Mouse (Mus musculus): Measurements from ENCODE around the gene Spem1. TPM values are rescaled to one million over a fixed set of nuclear protein-coding genes. Genes with fewer than 3 reads are reported as not detected.

The Spem1 gene
- polyA plus RNA-seq, 1 experiment from 2014 or later, result 0.43 TPM

DNA sequence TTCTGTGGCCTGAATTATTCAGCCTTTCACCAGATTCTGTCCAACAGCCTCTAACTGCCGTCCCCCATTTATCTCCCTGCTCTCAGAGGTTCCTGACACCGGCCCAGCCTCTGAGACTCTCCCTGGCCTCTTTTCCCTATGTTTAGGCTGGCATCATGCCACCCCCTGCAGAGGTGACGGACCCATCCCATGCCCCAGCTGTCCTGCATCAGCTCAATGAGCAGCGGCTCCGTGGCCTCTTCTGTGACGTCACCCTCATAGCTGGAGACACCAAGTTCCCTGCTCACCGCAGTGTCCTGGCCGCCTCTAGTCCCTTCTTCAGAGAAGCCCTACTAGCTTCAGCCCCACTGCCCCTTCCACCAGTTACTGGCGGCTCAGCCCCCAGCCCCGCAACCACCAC is 46.3 kb downstream of the Spem1 start:
- H3K36me3 ChIP-seq, result peaks cover 44% of the 10 kb centered on the region
- no peaks in the 10 kb centered on the region for H3K4me1 ChIP-seq (replicated peaks)
- peaks cover 21% of the 10 kb centered on the region for H3K27me3 ChIP-seq
- no peak for ATAC-seq (ENCODE audit: low read depth)
- H3K27ac ChIP-seq (replicated peaks), result no peak overlapping the region
- no peaks in the 10 kb centered on the region for H3K9me3 ChIP-seq
- H3K9ac ChIP-seq, result no peak overlapping the region
- 54% methylated on average over 10 of the region's 10 CpGs for WGBS
- no peak overlapping the region for H3K4me2 ChIP-seq
- no peak overlapping the region for H3K4me3 ChIP-seq

DNA sequence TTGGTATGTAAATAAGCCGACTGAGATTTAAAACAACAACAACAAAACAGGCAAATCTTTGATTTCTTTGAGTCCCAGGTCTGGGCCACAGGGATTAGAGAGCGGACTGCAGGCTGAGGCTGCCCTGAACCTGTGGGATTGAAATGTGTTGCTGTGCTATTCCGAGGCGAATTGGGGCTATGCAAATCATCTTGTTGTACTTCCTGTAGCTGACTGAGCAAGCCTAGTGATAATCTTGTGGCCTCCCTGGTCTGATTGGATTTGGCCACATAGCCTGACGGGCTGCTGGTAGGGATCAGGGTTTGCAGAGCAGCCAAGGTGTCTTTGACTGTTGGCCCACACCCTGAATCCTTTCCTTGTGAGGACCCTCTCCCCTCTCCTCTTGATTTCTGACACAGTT is 47.0 kb downstream of the Spem1 start:
- H3K9ac ChIP-seq, result no peak overlapping the region
- WGBS, result 65% methylated on average over 5 of the region's 5 CpGs

More for the DNA sequence above, 47.0 kb downstream of the Spem1 start:
- Histone ChIP-seq H3K27me3 (peaks cover 21% of the 10 kb centered on the region), H3K4me2 (no peak overlapping the region), H3K4me3 (no peak overlapping the region), H3K36me3 (peaks cover 44% of the 10 kb centered on the region), H3K9me3 (no peaks in the 10 kb centered on the region), H3K4me1 (replicated peaks) (peaks cover under 1% of the 10 kb centered on the region), H3K27ac (replicated peaks) (no peak overlapping the region)
- ATAC-seq (ENCODE audit: low read depth), result no peak

Other genes with a start within 250 kb of the Spem1 start
- 18.1 and 19.7 TPM in 2 replicates for gene Wrap53, start 241.9 kb downstream of the Spem1 start, polyA plus RNA-seq (2015; fragmentation: Nextera tagmentation; extraction: Ambion mirVana)
- 76.0 and 77.6 TPM in 2 replicates for gene Trp53, start 241.8 kb downstream of the Spem1 start, polyA plus RNA-seq (2015; fragmentation: Nextera tagmentation; extraction: Ambion mirVana)
- 29.5 and 30.4 TPM in 2 replicates for gene Atp1b2, start 216.2 kb downstream of the Spem1 start, polyA plus RNA-seq (2015; fragmentation: Nextera tagmentation; extraction: Ambion mirVana)
- not detected in 2 replicates for gene Shbg, start 204.3 kb downstream of the Spem1 start, polyA plus RNA-seq (2015; fragmentation: Nextera tagmentation; extraction: Ambion mirVana)
- 22.6 and 27.5 TPM in 2 replicates for gene Sat2, start 200.2 kb downstream of the Spem1 start, polyA plus RNA-seq (2015; fragmentation: Nextera tagmentation; extraction: Ambion mirVana)
- gene Fxr2, start 189.2 kb downstream of the Spem1 start, polyA plus RNA-seq (2015; fragmentation: Nextera tagmentation; extraction: Ambion mirVana), result 45.3 and 55.1 TPM in 2 replicates
- gene Sox15, start 166.9 kb downstream of the Spem1 start, polyA plus RNA-seq (2015; fragmentation: Nextera tagmentation; extraction: Ambion mirVana), result not detected in 2 replicates
- 83.2 and 92.1 TPM in 2 replicates for gene Mpdu1, start 159.5 kb downstream of the Spem1 start, polyA plus RNA-seq (2015; fragmentation: Nextera tagmentation; extraction: Ambion mirVana)
- gene Cd68, start 156.0 kb downstream of the Spem1 start, polyA plus RNA-seq (2015; fragmentation: Nextera tagmentation; extraction: Ambion mirVana), result 9.8 and 11.3 TPM in 2 replicates
- gene Eif4a1, start 149.8 kb downstream of the Spem1 start, polyA plus RNA-seq (2015; fragmentation: Nextera tagmentation; extraction: Ambion mirVana), result 525 and 528 TPM in 2 replicates
- 99.8 and 105 TPM in 2 replicates for gene Senp3, start 140.1 kb downstream of the Spem1 start, polyA plus RNA-seq (2015; fragmentation: Nextera tagmentation; extraction: Ambion mirVana)
- 0.74 and 0.77 TPM in 2 replicates for gene Tnfsf13, start 136.4 kb downstream of the Spem1 start, polyA plus RNA-seq (2015; fragmentation: Nextera tagmentation; extraction: Ambion mirVana)
- 3.3 and 3.5 TPM in 2 replicates for gene Tnfsf12, start 126.3 kb downstream of the Spem1 start, polyA plus RNA-seq (2015; fragmentation: Nextera tagmentation; extraction: Ambion mirVana)
- gene Tnfsfm13, start 126.1 kb downstream of the Spem1 start, polyA plus RNA-seq (2015; fragmentation: Nextera tagmentation; extraction: Ambion mirVana), result 1.4 and 1.8 TPM in 2 replicates
- 22.9 and 27.2 TPM in 2 replicates for gene Polr2a, start 63.5 kb downstream of the Spem1 start, polyA plus RNA-seq (2015; fragmentation: Nextera tagmentation; extraction: Ambion mirVana)
- gene Slc35g3, start 60.2 kb downstream of the Spem1 start, polyA plus RNA-seq (2015; fragmentation: Nextera tagmentation; extraction: Ambion mirVana), result 0.13 TPM in 1 of 2 replicates, not detected in the other
- 2.5 and 2.9 TPM in 2 replicates for gene Zbtb4, start 56.3 kb downstream of the Spem1 start, polyA plus RNA-seq (2015; fragmentation: Nextera tagmentation; extraction: Ambion mirVana)
- 2.4 and 4.5 TPM in 2 replicates for gene Chrnb1, start 26.2 kb downstream of the Spem1 start, polyA plus RNA-seq (2015; fragmentation: Nextera tagmentation; extraction: Ambion mirVana)
- gene Fgf11, start 20.3 kb downstream of the Spem1 start, polyA plus RNA-seq (2015; fragmentation: Nextera tagmentation; extraction: Ambion mirVana), result 6.8 and 8.9 TPM in 2 replicates
- gene Tmem102, start 16.6 kb downstream of the Spem1 start, polyA plus RNA-seq (2015; fragmentation: Nextera tagmentation; extraction: Ambion mirVana), result 0.74 and 1.4 TPM in 2 replicates
- gene Gm39566, start 6.9 kb downstream of the Spem1 start, polyA plus RNA-seq (2015; fragmentation: Nextera tagmentation; extraction: Ambion mirVana), result not detected in 2 replicates
- not detected in 2 replicates for gene Spem2, start 3.7 kb downstream of the Spem1 start, polyA plus RNA-seq (2015; fragmentation: Nextera tagmentation; extraction: Ambion mirVana)
- gene Nlgn2, start 15.6 kb upstream of the Spem1 start, polyA plus RNA-seq (2015; fragmentation: Nextera tagmentation; extraction: Ambion mirVana), result 17.1 and 18.1 TPM in 2 replicates
- gene Tmem256, start 16.3 kb upstream of the Spem1 start, polyA plus RNA-seq (2015; fragmentation: Nextera tagmentation; extraction: Ambion mirVana), result 321 and 416 TPM in 2 replicates
- 62.5 and 65.6 TPM in 2 replicates for gene Plscr3, start 24.2 kb upstream of the Spem1 start, polyA plus RNA-seq (2015; fragmentation: Nextera tagmentation; extraction: Ambion mirVana)
- gene Tnk1, start 36.5 kb upstream of the Spem1 start, polyA plus RNA-seq (2015; fragmentation: Nextera tagmentation; extraction: Ambion mirVana), result 0.29 and 0.51 TPM in 2 replicates
- gene Tmem95, start 55.8 kb upstream of the Spem1 start, polyA plus RNA-seq (2015; fragmentation: Nextera tagmentation; extraction: Ambion mirVana), result not detected in 2 replicates
- 2.0 and 3.3 TPM in 2 replicates for gene Kctd11, start 59.2 kb upstream of the Spem1 start, polyA plus RNA-seq (2015; fragmentation: Nextera tagmentation; extraction: Ambion mirVana)
- gene Acap1, start 73.4 kb upstream of the Spem1 start, polyA plus RNA-seq (2015; fragmentation: Nextera tagmentation; extraction: Ambion mirVana), result 0.28 and 0.80 TPM in 2 replicates
- 10.9 and 11.7 TPM in 2 replicates for gene 2810408A11Rik, start 78.8 kb upstream of the Spem1 start, polyA plus RNA-seq (2015; fragmentation: Nextera tagmentation; extraction: Ambion mirVana)
- 13.8 and 20.5 TPM in 2 replicates for gene Neurl4, start 78.9 kb upstream of the Spem1 start, polyA plus RNA-seq (2015; fragmentation: Nextera tagmentation; extraction: Ambion mirVana)
- 60.4 and 76.5 TPM in 2 replicates for gene Gps2, start 91.7 kb upstream of the Spem1 start, polyA plus RNA-seq (2015; fragmentation: Nextera tagmentation; extraction: Ambion mirVana)
- gene Eif5a, start 99.8 kb upstream of the Spem1 start, polyA plus RNA-seq (2015; fragmentation: Nextera tagmentation; extraction: Ambion mirVana), result 1,157 and 1,178 TPM in 2 replicates
- gene Ybx2, start 113.6 kb upstream of the Spem1 start, polyA plus RNA-seq (2015; fragmentation: Nextera tagmentation; extraction: Ambion mirVana), result 4.7 and 5.0 TPM in 2 replicates
- gene Slc2a4, start 126.0 kb upstream of the Spem1 start, polyA plus RNA-seq (2015; fragmentation: Nextera tagmentation; extraction: Ambion mirVana), result 3.6 and 6.4 TPM in 2 replicates
- gene Cldn7, start 142.6 kb upstream of the Spem1 start, polyA plus RNA-seq (2015; fragmentation: Nextera tagmentation; extraction: Ambion mirVana), result 0.33 and 1.7 TPM in 2 replicates
- gene Ctdnep1, start 159.0 kb upstream of the Spem1 start, polyA plus RNA-seq (2015; fragmentation: Nextera tagmentation; extraction: Ambion mirVana), result 21.5 and 22.5 TPM in 2 replicates
- gene Elp5, start 160.3 kb upstream of the Spem1 start, polyA plus RNA-seq (2015; fragmentation: Nextera tagmentation; extraction: Ambion mirVana), result 160 and 162 TPM in 2 replicates
- 679 and 746 TPM in 2 replicates for gene Gabarap, start 169.0 kb upstream of the Spem1 start, polyA plus RNA-seq (2015; fragmentation: Nextera tagmentation; extraction: Ambion mirVana)
- gene Phf23, start 173.6 kb upstream of the Spem1 start, polyA plus RNA-seq (2015; fragmentation: Nextera tagmentation; extraction: Ambion mirVana), result 74.2 and 76.3 TPM in 2 replicates
- gene Dvl2, start 178.4 kb upstream of the Spem1 start, polyA plus RNA-seq (2015; fragmentation: Nextera tagmentation; extraction: Ambion mirVana), result 26.7 and 28.8 TPM in 2 replicates
- gene Acadvl, start 193.2 kb upstream of the Spem1 start, polyA plus RNA-seq (2015; fragmentation: Nextera tagmentation; extraction: Ambion mirVana), result 58.2 and 60.9 TPM in 2 replicates
- gene Dlg4, start 194.8 kb upstream of the Spem1 start, polyA plus RNA-seq (2015; fragmentation: Nextera tagmentation; extraction: Ambion mirVana), result 23.1 and 23.5 TPM in 2 replicates
- gene Asgr1, start 231.9 kb upstream of the Spem1 start, polyA plus RNA-seq (2015; fragmentation: Nextera tagmentation; extraction: Ambion mirVana), result 1.4 and 2.6 TPM in 2 replicates

All from neural tube, embryonic 13.5 days (tissue).